Mouse (Mus musculus) CH12.LX (cell line): ENCODE data around the gene Tmem189. TPM values are rescaled to one million over a fixed set of nuclear protein-coding genes. Genes with fewer than 3 reads are reported as not detected.

ENCODE experiments used
- DNase-seq: peaks from one replicate; pipeline ENCODE4 v3.0.0-alpha.2; 2013; ENCODE audit errors: extremely low read depth
- H3K27ac ChIP-seq: 2 replicates; pipeline ENCODE4 v1.5.1; 2012; ENCODE audit warnings: low read depth, mild to moderate bottlenecking, control low read depth, moderate library complexity; ENCODE audit not compliant: insufficient read depth
- H3K27me3 ChIP-seq: replicated peaks from 2 replicates; pipeline ENCODE3; 2012; ENCODE audit warnings: inconsistent platforms
- H3K36me3 ChIP-seq, 2 experiments: replicated peaks in 1 of 2; 2 replicates each; pipeline versions ENCODE3 to v1.6.1; 2012; ENCODE audit warnings: inconsistent platforms in 1 of 2, low read length in 1 of 2, mild to moderate bottlenecking in 1 of 2, mixed read lengths in 1 of 2, moderate library complexity in 1 of 2; ENCODE audit not compliant: control insufficient read depth in 1 of 2, insufficient read depth in 1 of 2
- H3K4me1 ChIP-seq, 2 experiments: 2 replicates each; pipeline ENCODE4 v1.6.1; 2012; ENCODE audit warnings: inconsistent platforms in 1 of 2, moderate library complexity in 1 of 2; ENCODE audit not compliant: insufficient read depth in 2 of 2, control insufficient read depth in 1 of 2
- H3K4me2 ChIP-seq: 2 replicates; pipeline ENCODE4 v1.6.1; 2012; ENCODE audit warnings: low read depth, mild to moderate bottlenecking, control low read depth; ENCODE audit not compliant: poor library complexity, insufficient read depth, severe bottlenecking
- H3K4me3 ChIP-seq, 3 experiments: fragments of 150-350 bp in 1 of 3; sonication (generic) in 1 of 3; replicated peaks in 1 of 3; 2 replicates each; pipeline versions ENCODE3 to v1.5.1; 2011 to 2012; ENCODE audit warnings: low read depth in 2 of 3, low read length in 2 of 3, mild to moderate bottlenecking in 2 of 3, moderate library complexity in 2 of 3, control low read depth in 1 of 3, improper control_type of control experiment in 1 of 3, inconsistent platforms in 1 of 3, mixed read lengths in 1 of 3; ENCODE audit not compliant: poor library complexity in 1 of 3
- H3K79me2 ChIP-seq: replicated peaks from 2 replicates; pipeline ENCODE4 v1.6.1; 2012; ENCODE audit warnings: mild to moderate bottlenecking, moderate library complexity; ENCODE audit not compliant: control insufficient read depth, poor library complexity, insufficient read depth, severe bottlenecking; ENCODE audit errors: extremely low read depth
- H3K9ac ChIP-seq: 2 replicates; pipeline ENCODE4 v1.6.1; 2012; ENCODE audit warnings: low read depth, mild to moderate bottlenecking, control low read depth, moderate library complexity; ENCODE audit not compliant: insufficient read depth
- H3K9me3 ChIP-seq: replicated peaks from 2 replicates; pipeline ENCODE3; 2012; ENCODE audit warnings: low read length, inconsistent platforms, mixed read lengths
- BHLHE40 ChIP-seq: IDR thresholded peaks from 2 replicates; pipeline ENCODE4 v1.6.1; 2011; ENCODE audit warnings: mild to moderate bottlenecking, low read depth, low read length, improper control_type of control experiment
- CHD1 ChIP-seq: IDR thresholded peaks from 2 replicates; pipeline ENCODE4 v1.6.1; 2012; ENCODE audit warnings: low read depth, low read length, improper control_type of control experiment, inconsistent platforms
- CHD2 ChIP-seq: IDR thresholded peaks from 2 replicates; pipeline ENCODE4 v1.6.1; 2011; ENCODE audit warnings: low read length, improper control_type of control experiment
- CTCF ChIP-seq, 2 experiments: IDR thresholded peaks in 1 of 2; conservative IDR thresholded peaks in 1 of 2; 2 replicates each; pipeline ENCODE4 v1.5.1; 2011 to 2012; ENCODE audit warnings: low read depth in 2 of 2, low read length in 2 of 2, improper control_type of control experiment in 1 of 2, inconsistent platforms in 1 of 2, mild to moderate bottlenecking in 1 of 2, moderate library complexity in 1 of 2
- E2F4 ChIP-seq: IDR thresholded peaks from 2 replicates; pipeline ENCODE4 v1.6.1; 2011; ENCODE audit warnings: low read depth, low read length, improper control_type of control experiment; ENCODE audit not compliant: insufficient replicate concordance
- ELF1 ChIP-seq: IDR thresholded peaks from 2 replicates; pipeline ENCODE4 v1.6.1; 2014; ENCODE audit warnings: low read depth, mild to moderate bottlenecking, inconsistent platforms, low read length, improper control_type of control experiment
- EP300 ChIP-seq: IDR thresholded peaks from 2 replicates; pipeline ENCODE4 v1.6.1; 2011; ENCODE audit warnings: low read length, improper control_type of control experiment
- ETS1 ChIP-seq: conservative IDR thresholded peaks from 2 replicates; pipeline ENCODE4 v1.6.1; 2012; ENCODE audit warnings: low read depth, mild to moderate bottlenecking, inconsistent platforms, low read length, improper control_type of control experiment, moderate library complexity
- GABPA ChIP-seq: IDR thresholded peaks from 2 replicates; pipeline ENCODE4 v1.6.1; 2012; ENCODE audit warnings: low read depth, low read length, improper control_type of control experiment, inconsistent platforms; ENCODE audit not compliant: insufficient replicate concordance
- HCFC1 ChIP-seq: IDR thresholded peaks from 2 replicates; pipeline ENCODE4 v1.6.1; 2012; ENCODE audit warnings: low read depth, mild to moderate bottlenecking, inconsistent platforms, low read length, improper control_type of control experiment
- IRF4 ChIP-seq: IDR thresholded peaks from 2 replicates; pipeline ENCODE4 v1.6.1; 2014; ENCODE audit warnings: low read depth, mild to moderate bottlenecking, inconsistent platforms, low read length, improper control_type of control experiment
- JUN ChIP-seq: IDR thresholded peaks from 2 replicates; pipeline ENCODE4 v1.6.1; 2011; ENCODE audit warnings: low read depth, mild to moderate bottlenecking, low read length, improper control_type of control experiment, moderate library complexity; ENCODE audit not compliant: insufficient read depth
- JUND ChIP-seq: conservative IDR thresholded peaks from 2 replicates; pipeline ENCODE4 v1.6.1; 2011; ENCODE audit warnings: low read depth, low read length, improper control_type of control experiment
- KAT2A ChIP-seq: IDR thresholded peaks from 2 replicates; pipeline ENCODE4 v1.6.1; 2012; ENCODE audit warnings: low read length, improper control_type of control experiment, inconsistent platforms; ENCODE audit not compliant: insufficient replicate concordance
- MAFK ChIP-seq: IDR thresholded peaks from 2 replicates; pipeline ENCODE4 v1.6.1; 2011; ENCODE audit warnings: low read length, improper control_type of control experiment; ENCODE audit not compliant: insufficient replicate concordance
- MAX ChIP-seq: IDR thresholded peaks from 2 replicates; pipeline ENCODE4 v1.6.1; 2011; ENCODE audit warnings: low read length, improper control_type of control experiment
- MAZ ChIP-seq: IDR thresholded peaks from 2 replicates; pipeline ENCODE4 v1.6.1; 2012; ENCODE audit warnings: low read depth, mild to moderate bottlenecking, inconsistent platforms, low read length, improper control_type of control experiment, moderate library complexity
- MEF2A ChIP-seq: IDR thresholded peaks from 2 replicates; pipeline ENCODE4 v1.6.1; 2014; ENCODE audit warnings: low read depth, mild to moderate bottlenecking, inconsistent platforms, low read length, improper control_type of control experiment, borderline replicate concordance
- MXI1 ChIP-seq: IDR thresholded peaks from 2 replicates; pipeline ENCODE4 v1.6.1; 2011; ENCODE audit warnings: mild to moderate bottlenecking, low read depth, low read length, improper control_type of control experiment
- MYC ChIP-seq: IDR thresholded peaks from 2 replicates; pipeline ENCODE4 v1.6.1; 2011; ENCODE audit warnings: low read depth, mild to moderate bottlenecking, improper control_type of control experiment, low read length
- NELFE ChIP-seq: IDR thresholded peaks from 2 replicates; pipeline ENCODE4 v1.6.1; 2011; ENCODE audit warnings: low read depth, low read length, improper control_type of control experiment
- NRF1 ChIP-seq: IDR thresholded peaks from 2 replicates; pipeline ENCODE4 v1.6.1; 2014; ENCODE audit warnings: low read depth, mild to moderate bottlenecking, inconsistent platforms, low read length, improper control_type of control experiment, moderate library complexity
- PAX5 ChIP-seq: IDR thresholded peaks from 2 replicates; pipeline ENCODE4 v1.6.1; 2012; ENCODE audit warnings: low read length, inconsistent platforms, mixed read lengths
- POLR2A ChIP-seq: IDR thresholded peaks from 2 replicates; pipeline ENCODE4 v1.6.1; 2011; ENCODE audit warnings: low read depth, mild to moderate bottlenecking, improper control_type of control experiment, low read length
- POLR2AphosphoS2 ChIP-seq: IDR thresholded peaks from 2 replicates; pipeline ENCODE4 v1.6.1; 2011; ENCODE audit warnings: low read depth, low read length, improper control_type of control experiment
- RAD21 ChIP-seq: IDR thresholded peaks from 2 replicates; pipeline ENCODE4 v1.6.1; 2011; ENCODE audit warnings: low read depth, mild to moderate bottlenecking, low read length, improper control_type of control experiment, moderate library complexity
- RCOR1 ChIP-seq: conservative IDR thresholded peaks from 2 replicates; pipeline ENCODE4 v1.6.1; 2012; ENCODE audit warnings: low read depth, mild to moderate bottlenecking, inconsistent platforms, low read length, improper control_type of control experiment
- SIN3A ChIP-seq: IDR thresholded peaks from 2 replicates; pipeline ENCODE4 v1.6.1; 2012; ENCODE audit warnings: low read length, improper control_type of control experiment, inconsistent platforms
- SMC3 ChIP-seq: IDR thresholded peaks from 2 replicates; pipeline ENCODE4 v1.6.1; 2011; ENCODE audit warnings: low read depth, low read length, improper control_type of control experiment
- TBP ChIP-seq: conservative IDR thresholded peaks from 2 replicates; pipeline ENCODE4 v1.6.1; 2011; ENCODE audit warnings: low read depth, low read length, improper control_type of control experiment
- TCF12 ChIP-seq: IDR thresholded peaks from 2 replicates; pipeline ENCODE4 v1.6.1; 2014; ENCODE audit warnings: low read depth, mild to moderate bottlenecking, inconsistent platforms, low read length, improper control_type of control experiment
- UBTF ChIP-seq: IDR thresholded peaks from 2 replicates; pipeline ENCODE4 v1.6.1; 2012; ENCODE audit warnings: low read depth, mild to moderate bottlenecking, inconsistent platforms, low read length, improper control_type of control experiment, moderate library complexity
- USF1 ChIP-seq: IDR thresholded peaks from 2 replicates; pipeline ENCODE4 v1.6.1; 2014; ENCODE audit warnings: low read depth, mild to moderate bottlenecking, inconsistent platforms, low read length, improper control_type of control experiment
- USF2 ChIP-seq: conservative IDR thresholded peaks from 2 replicates; pipeline ENCODE4 v1.6.1; 2011; ENCODE audit warnings: low read depth, low read length, improper control_type of control experiment
- ZC3H11A ChIP-seq: IDR thresholded peaks from 2 replicates; pipeline ENCODE4 v1.6.1; 2012; ENCODE audit warnings: low read depth, mild to moderate bottlenecking, inconsistent platforms, low read length, improper control_type of control experiment
- ZKSCAN1 ChIP-seq: IDR thresholded peaks from 2 replicates; pipeline ENCODE4 v1.6.1; 2012; ENCODE audit warnings: low read depth, inconsistent platforms, low read length, improper control_type of control experiment, borderline replicate concordance
- ZMIZ1 ChIP-seq: IDR thresholded peaks from 2 replicates; pipeline ENCODE4 v1.6.1; 2012; ENCODE audit warnings: low read depth, mild to moderate bottlenecking, inconsistent platforms, low read length, improper control_type of control experiment
- ZNF384 ChIP-seq: IDR thresholded peaks from 2 replicates; pipeline ENCODE4 v1.6.1; 2012; ENCODE audit warnings: low read depth, low read length, improper control_type of control experiment, inconsistent platforms
- dilution Hi-C: fragments of 300-500 bp; cut with MboI; formaldehyde crosslinking; loops from 2 replicates; pipeline ENCODE4 v1.14.3; 2020; ENCODE audit warnings: low sequenced_read_pairs; ENCODE audit not compliant: extremely low pct_unique_long_range_greater_than_20kb, extremely low pct_ligation_motif_present
- in situ Hi-C: fragments of 300-500 bp; cut with MboI; formaldehyde crosslinking; loops from 3 replicates; pipeline ENCODE4 v1.14.3; 2019; ENCODE audit warnings: low sequenced_read_pairs, low pct_ligation_motif_present, low pct_unique_long_range_greater_than_20kb, mixed read lengths
- polyA plus RNA-seq: library from polyadenylated mRNA; unstranded; fragments of >175 nt; gene quantifications from 2 replicates; pipeline ENCODE4 v1.2.1, GENCODE M21; 2012; ENCODE audit warnings: low read depth; ENCODE audit not compliant: insufficient read length
- total RNA-seq, 2 experiments: library from RNA; depleted of rRNA; stranded (reverse); fragments of 300-350 nt in 1 of 2; fragments of >200 nt in 1 of 2; gene quantifications; 2 replicates each; pipeline ENCODE4 v1.2.3; 2012 to 2014

Gene Tmem189
- total and polyA plus RNA-seq, 3 experiments: 27.9 to 30.9 (median 29.5) TPM

GRCm38 (mm10) chr2:167633537-167633872 lies 56.1 kb downstream of the Tmem189 start:
- H3K36me3 ChIP-seq: peaks cover 7 to 13% of the 10 kb centered on the region in 2 experiments
- peak overlapping the region; percentile 66 for H3K9ac ChIP-seq
- peak overlapping the region; percentile 88 for H3K4me2 ChIP-seq
- peaks cover 24 to 44% of the 10 kb centered on the region in 2 experiments for H3K4me1 ChIP-seq
- H3K4me3 ChIP-seq: peak overlapping the region; percentile 8 to 86 (median 68)
- TF ChIP-seq POLR2AphosphoS2 (no peak), CTCF (conservative IDR thresholded peaks at IDR 0.05 in 1 of 2, IDR thresholded peaks at IDR 0.05 in 1 of 2; ENCODE audit: low read depth in 2 of 2, low read length in 2 of 2) (no peak), ZNF384 (no peak), TCF12 (peak; percentile 45; the same call in 1 of the 2 replicates), MAFK (no peak), JUND (peak; percentile 87), ZC3H11A (no peak), GABPA (no peak), USF2 (peak; percentile 60), RAD21 (no peak), CHD2 (no peak), MAX (no peak), KAT2A (no peak), MEF2A (peak; percentile 59; the same call in 1 of the 2 replicates), CHD1 (no peak), SIN3A (no peak), NRF1 (no peak), NELFE (no peak), SMC3 (no peak), ETS1 (peak; percentile 75), POLR2A (no peak), PAX5 (no peak), RCOR1 (no peak), MXI1 (0 out of 2 replicates have a peak, but pooled peaks have one; percentile 38), MAZ (no peak), IRF4 (peak; percentile 91), MYC (no peak), UBTF (no peak), TBP (0 out of 2 replicates have a peak, but pooled peaks have one; percentile 70), EP300 (peak; percentile 43; the same call in 1 of the 2 replicates), USF1 (peak; percentile 76), ELF1 (no peak), JUN (peak; percentile 63), HCFC1 (no peak), ZMIZ1 (no peak), E2F4 (no peak), BHLHE40 (peak; percentile 57; the same call in 1 of the 2 replicates), ZKSCAN1 (no peak)
- peaks cover 30% of the 10 kb centered on the region for H3K79me2 ChIP-seq
- H3K9me3 ChIP-seq: peaks cover 3% of the 10 kb centered on the region
- dilution Hi-C loops (no loop called here), in situ Hi-C loops (no loop called here)
- H3K27ac ChIP-seq: peak overlapping the region; percentile 95
- DNase-seq: peak; percentile 64
- H3K27me3 ChIP-seq: no peaks in the 10 kb centered on the region
